Mouse (Mus musculus): ENCODE measurements around the gene Tox3. TPM values are rescaled to one million over a fixed set of nuclear protein-coding genes. Genes with fewer than 3 reads are reported as not detected.

The Tox3 gene
- polyA plus RNA-seq, 1 experiment = not detected

- no peaks in the 10 kb centered on the region for H3K36me3 ChIP-seq (ENCODE audit: control insufficient read depth, insufficient read depth)
- TF ChIP-seq CEBPB (IDR thresholded peaks at IDR 0.05; ENCODE audit: insufficient read depth, poor library complexity, severe bottlenecking) (no peak), POLR2A (IDR thresholded peaks at IDR 0.05; ENCODE audit: insufficient read length, low read depth) (no peak), SRF (IDR thresholded peaks at IDR 0.05; ENCODE audit: control insufficient read depth, insufficient read length, low read depth) (no peak), TCF3 (IDR thresholded peaks at IDR 0.05; ENCODE audit: insufficient read length, low read depth) (no peak), USF1 (IDR thresholded peaks at IDR 0.05; ENCODE audit: low read depth) (no peak), E2F4 (IDR thresholded peaks at IDR 0.05; ENCODE audit: insufficient read depth) (no peak), MYOD1 (IDR thresholded peaks at IDR 0.05; ENCODE audit: control insufficient read depth in 1 of 3, insufficient read length in 2 of 3, low read depth in 2 of 3) (no peak), MYOG (IDR thresholded peaks at IDR 0.05; ENCODE audit: control insufficient read depth in 1 of 3, insufficient read depth in 1 of 3, insufficient read length in 2 of 3, low read depth in 2 of 3) (no peak), POLR2AphosphoS2 (IDR thresholded peaks at IDR 0.05; ENCODE audit: insufficient read length, low read depth) (no peak), REST (IDR thresholded peaks at IDR 0.05; ENCODE audit: insufficient read depth, insufficient read length) (no peak), MAX (IDR thresholded peaks at IDR 0.05; ENCODE audit: low read depth) (no peak), TCF12 (IDR thresholded peaks at IDR 0.05; ENCODE audit: insufficient read depth, poor library complexity, severe bottlenecking) (no peak)
These were observed 81.9 kb downstream of the Tox3 start for GRCm38 (mm10) chr8:90266239-90266638.

GRCm38 (mm10) chr8:90254158-90254867 is 93.8 kb downstream of the Tox3 start:
- Histone ChIP-seq H3K27me3 (ENCODE audit: control insufficient read depth, insufficient read depth, insufficient read length) (no peaks in the 10 kb centered on the region), H3K4me3 (no peak overlapping the region), H3K36me3 (ENCODE audit: control insufficient read depth, insufficient read depth) (no peaks in the 10 kb centered on the region), H3K4me2 (ENCODE audit: low read depth) (no peak overlapping the region), H3K79me2 (ENCODE audit: control insufficient read depth, insufficient read depth) (no peaks in the 10 kb centered on the region), H3ac (ENCODE audit: control insufficient read depth, insufficient read length) (no peak overlapping the region)
- TF ChIP-seq E2F4 (IDR thresholded peaks at IDR 0.05; ENCODE audit: insufficient read depth) (no peak), TCF12 (IDR thresholded peaks at IDR 0.05; ENCODE audit: insufficient read depth, poor library complexity, severe bottlenecking) (no peak), MYOG (IDR thresholded peaks at IDR 0.05; ENCODE audit: control insufficient read depth in 1 of 3, insufficient read depth in 1 of 3, insufficient read length in 2 of 3, low read depth in 2 of 3) (no peak), REST (IDR thresholded peaks at IDR 0.05; ENCODE audit: insufficient read depth, insufficient read length) (no peak), CEBPB (IDR thresholded peaks at IDR 0.05; ENCODE audit: insufficient read depth, poor library complexity, severe bottlenecking) (no peak), POLR2AphosphoS2 (IDR thresholded peaks at IDR 0.05; ENCODE audit: insufficient read length, low read depth) (no peak), MYOD1 (IDR thresholded peaks at IDR 0.05; ENCODE audit: control insufficient read depth in 1 of 3, insufficient read length in 2 of 3, low read depth in 2 of 3) (no peak), SRF (IDR thresholded peaks at IDR 0.05; ENCODE audit: control insufficient read depth, insufficient read length, low read depth) (no peak), USF1 (IDR thresholded peaks at IDR 0.05; ENCODE audit: low read depth) (no peak), MAX (IDR thresholded peaks at IDR 0.05; ENCODE audit: low read depth) (no peak), TCF3 (IDR thresholded peaks at IDR 0.05; ENCODE audit: insufficient read length, low read depth) (no peak), POLR2A (IDR thresholded peaks at IDR 0.05; ENCODE audit: insufficient read length, low read depth) (no peak)

More at GRCm38 (mm10) chr8:90266239-90266638, 81.9 kb downstream of the Tox3 start:
- Histone ChIP-seq H3K79me2 (ENCODE audit: control insufficient read depth, insufficient read depth) (no peaks in the 10 kb centered on the region), H3K4me2 (ENCODE audit: low read depth) (no peak overlapping the region), H3K4me3 (no peak overlapping the region), H3K27me3 (ENCODE audit: control insufficient read depth, insufficient read depth, insufficient read length) (no peaks in the 10 kb centered on the region), H3ac (ENCODE audit: control insufficient read depth, insufficient read length) (no peak overlapping the region)

- H3K36me3 ChIP-seq (ENCODE audit: control insufficient read depth, insufficient read depth) = no peaks in the 10 kb centered on the region
- no peaks in the 10 kb centered on the region for H3K79me2 ChIP-seq (ENCODE audit: control insufficient read depth, insufficient read depth)
- no peak for TF ChIP-seq REST (IDR thresholded peaks at IDR 0.05; ENCODE audit: insufficient read depth, insufficient read length)
- TF ChIP-seq USF1 (IDR thresholded peaks at IDR 0.05; ENCODE audit: low read depth) = no peak
- TF ChIP-seq TCF12 (IDR thresholded peaks at IDR 0.05; ENCODE audit: insufficient read depth, poor library complexity, severe bottlenecking) = no peak
- TF ChIP-seq MAX (IDR thresholded peaks at IDR 0.05; ENCODE audit: low read depth) = no peak
- H3K4me2 ChIP-seq (ENCODE audit: low read depth) = no peak overlapping the region
- no peak overlapping the region for H3ac ChIP-seq (ENCODE audit: control insufficient read depth, insufficient read length)
- no peak overlapping the region for H3K4me3 ChIP-seq
- H3K27me3 ChIP-seq (ENCODE audit: control insufficient read depth, insufficient read depth, insufficient read length) = no peaks in the 10 kb centered on the region
These were observed 101.8 kb downstream of the Tox3 start for GRCm38 (mm10) chr8:90246357-90246756.

GRCm38 (mm10) chr8:90245828-90246227 is 102.3 kb downstream of the Tox3 start:
- Histone ChIP-seq H3K27me3 (ENCODE audit: control insufficient read depth, insufficient read depth, insufficient read length) (no peaks in the 10 kb centered on the region), H3K36me3 (ENCODE audit: control insufficient read depth, insufficient read depth) (no peaks in the 10 kb centered on the region), H3K4me2 (ENCODE audit: low read depth) (no peak overlapping the region), H3K4me3 (no peak overlapping the region), H3ac (ENCODE audit: control insufficient read depth, insufficient read length) (no peak overlapping the region), H3K79me2 (ENCODE audit: control insufficient read depth, insufficient read depth) (no peaks in the 10 kb centered on the region)
- no peak for TF ChIP-seq MYOG (IDR thresholded peaks at IDR 0.05; ENCODE audit: control insufficient read depth in 1 of 3, insufficient read depth in 1 of 3, insufficient read length in 2 of 3, low read depth in 2 of 3)
- TF ChIP-seq USF1 (IDR thresholded peaks at IDR 0.05; ENCODE audit: low read depth) = no peak
- TF ChIP-seq TCF12 (IDR thresholded peaks at IDR 0.05; ENCODE audit: insufficient read depth, poor library complexity, severe bottlenecking) = no peak
- no peak for TF ChIP-seq MYOD1 (IDR thresholded peaks at IDR 0.05; ENCODE audit: control insufficient read depth in 1 of 3, insufficient read length in 2 of 3, low read depth in 2 of 3)
- TF ChIP-seq POLR2A (IDR thresholded peaks at IDR 0.05; ENCODE audit: insufficient read length, low read depth) = no peak
- no peak for TF ChIP-seq CEBPB (IDR thresholded peaks at IDR 0.05; ENCODE audit: insufficient read depth, poor library complexity, severe bottlenecking)
- no peak for TF ChIP-seq E2F4 (IDR thresholded peaks at IDR 0.05; ENCODE audit: insufficient read depth)
- TF ChIP-seq TCF3 (IDR thresholded peaks at IDR 0.05; ENCODE audit: insufficient read length, low read depth) = no peak
- TF ChIP-seq SRF (IDR thresholded peaks at IDR 0.05; ENCODE audit: control insufficient read depth, insufficient read length, low read depth) = no peak
- no peak for TF ChIP-seq REST (IDR thresholded peaks at IDR 0.05; ENCODE audit: insufficient read depth, insufficient read length)
- no peak for TF ChIP-seq POLR2AphosphoS2 (IDR thresholded peaks at IDR 0.05; ENCODE audit: insufficient read length, low read depth)
